Mouse (Mus musculus): ENCODE data around the gene Rnls.
"Not testable (repeated sequence)": the region's sequence is repeated elsewhere in the genome, so short reads cannot be mapped to it uniquely, and the experiment has no call there.

Gene Rnls

DNA sequence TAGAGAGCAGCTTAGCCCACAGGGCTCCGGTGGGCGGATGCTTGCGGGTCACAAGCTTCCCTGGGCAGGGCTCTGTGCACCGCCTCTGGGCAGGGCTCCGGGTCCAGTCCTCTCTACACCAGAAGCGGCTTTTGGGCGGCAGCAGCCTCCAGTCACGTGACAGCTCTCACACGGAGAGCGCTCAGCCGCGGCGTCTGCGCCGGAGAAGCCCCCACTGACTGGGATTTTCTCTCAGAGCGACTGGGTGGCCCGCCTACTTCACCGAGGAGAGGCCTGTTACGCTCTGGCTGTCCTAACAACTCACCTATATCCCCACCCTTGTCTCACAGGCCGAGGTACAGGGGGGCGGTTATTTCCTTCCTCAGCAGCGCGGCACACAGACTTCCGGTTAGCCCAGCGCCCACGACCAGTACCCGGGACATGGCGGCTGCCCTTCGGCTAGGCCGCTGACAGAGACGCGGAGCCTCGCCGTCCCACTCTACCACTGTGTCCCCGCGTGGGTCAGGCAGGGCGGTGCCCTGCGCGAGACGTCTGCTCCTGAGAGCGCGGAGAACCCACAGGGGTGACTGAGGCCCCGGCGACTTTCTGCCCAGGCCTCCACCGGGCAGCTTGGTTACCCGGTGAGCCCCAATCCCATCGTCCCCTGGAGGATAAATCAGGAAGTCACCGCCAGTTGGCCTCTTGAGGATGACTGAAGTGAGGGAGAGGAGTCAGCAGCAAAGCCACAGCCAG lies at the start of gene Rnls:
Rnls (minus strand) TSS at position 645 of the 732 bp plus-strand sequence.
- peak; percentile 79 for DNase-seq (ENCODE audit: low read depth, low spot score)

GRCm38 (mm10) chr19:33429457-33429856 lies 37.4 kb upstream of the Rnls start:
- DNase-seq (ENCODE audit: low read depth, low spot score): no peak

DNA sequence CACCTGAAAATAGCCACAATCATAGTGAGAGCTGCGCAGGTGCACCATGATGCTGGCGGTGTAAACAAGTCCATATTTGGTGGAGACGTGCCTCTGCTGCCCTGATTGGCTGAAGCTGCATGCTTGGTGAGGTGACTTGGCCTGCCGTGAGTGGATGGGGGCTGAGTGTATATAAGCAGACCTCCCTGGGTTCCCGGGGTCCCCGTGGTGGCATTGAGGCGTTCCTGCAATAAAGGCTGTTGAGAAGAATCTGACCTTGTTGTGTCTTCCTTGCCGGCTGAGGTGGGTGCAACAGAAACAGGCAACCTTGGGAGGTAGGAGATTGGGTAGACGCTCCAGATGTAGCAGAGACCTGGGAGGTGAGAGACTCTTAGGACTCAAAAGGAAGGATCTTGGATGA lies 27.3 kb upstream of the Rnls start:
- not testable (repeated sequence) for DNase-seq (ENCODE audit: low read depth, low spot score)

DNA sequence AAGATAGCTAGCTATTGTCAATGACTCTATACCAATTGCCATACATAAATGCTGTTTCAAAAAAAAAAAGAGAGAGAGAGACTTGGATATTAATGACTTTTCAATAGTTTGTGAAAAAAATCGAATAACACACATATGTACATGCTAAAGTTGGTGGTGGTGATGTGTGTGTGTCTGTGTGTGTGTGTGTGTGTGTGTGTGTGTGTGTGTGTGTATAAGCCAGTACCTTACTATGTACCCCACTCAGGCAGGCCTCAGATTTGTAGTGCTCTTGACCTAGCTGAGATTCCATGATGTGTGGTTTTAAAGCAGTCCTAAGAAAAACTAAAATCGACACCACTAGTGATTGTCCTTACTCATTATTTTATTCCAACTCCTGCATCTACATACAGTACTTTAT lies 11.3 kb downstream of the Rnls start:
- DNase-seq (ENCODE audit: low read depth, low spot score): no peak

DNA sequence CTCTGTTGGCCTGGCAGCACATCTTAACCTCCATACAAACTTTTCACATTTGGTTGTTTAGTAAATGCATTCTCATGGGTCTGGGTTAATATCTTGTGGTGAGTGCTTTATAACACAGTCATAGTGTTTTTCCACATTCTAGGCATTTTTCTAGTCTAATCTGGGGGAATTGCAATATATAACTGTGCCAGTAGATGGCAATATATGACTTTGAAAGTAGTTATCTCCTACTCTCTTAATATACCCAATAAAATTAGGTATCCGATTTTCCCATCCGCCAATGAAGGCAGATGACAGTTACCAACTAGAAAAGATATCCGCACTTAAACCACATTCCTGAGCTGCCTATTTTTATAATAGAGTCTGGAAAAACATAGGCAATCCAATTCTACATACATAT lies 11.7 kb downstream of the Rnls start:
- DNase-seq (ENCODE audit: low read depth, low spot score): peak; percentile 43

DNA sequence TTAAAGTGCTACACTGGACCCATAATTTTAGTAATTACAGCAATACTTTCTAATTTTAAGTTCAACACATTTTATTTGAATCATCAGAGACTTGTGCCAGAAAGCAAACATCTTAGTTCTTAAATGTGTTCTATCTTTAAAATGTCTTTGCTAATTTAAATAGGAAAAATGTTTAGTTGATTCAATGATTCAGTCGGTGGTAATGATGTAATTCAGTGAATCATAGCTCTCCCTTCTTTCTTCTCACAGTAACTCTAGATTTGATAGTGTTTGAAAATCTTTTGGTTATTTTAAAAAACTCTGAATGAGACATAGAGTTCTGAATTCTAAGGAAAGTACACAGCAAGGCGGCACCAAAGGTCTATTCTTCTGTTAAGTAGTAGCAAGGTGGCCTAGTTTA lies 23.3 kb downstream of the Rnls start:
- no peak for DNase-seq (ENCODE audit: low read depth, low spot score)

DNA sequence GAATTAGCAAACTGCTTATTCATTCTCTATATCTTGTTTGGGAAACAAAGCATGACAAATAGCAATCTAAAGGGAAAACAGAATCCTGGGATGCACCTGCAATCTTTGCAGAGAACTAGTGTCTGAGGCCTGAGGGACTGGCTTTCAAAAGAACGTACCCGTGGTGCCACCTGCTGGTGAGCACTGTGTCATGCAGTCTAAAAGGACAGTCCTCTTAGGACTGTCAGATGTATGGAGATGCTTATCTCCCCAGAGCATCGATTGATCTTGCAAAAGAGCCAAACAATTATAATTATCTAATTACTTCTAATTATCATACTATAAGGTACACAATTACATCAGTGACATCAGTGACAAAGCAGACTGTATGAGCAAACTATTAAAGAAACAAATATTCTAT lies 25.4 kb downstream of the Rnls start:
- peak; percentile 36 for DNase-seq (ENCODE audit: low read depth, low spot score)

- DNase-seq (ENCODE audit: low read depth, low spot score): no peak
These were observed 35.1 kb downstream of the Rnls start for GRCm38 (mm10) chr19:33357019-33357418.

GRCm38 (mm10) chr19:33340119-33340518 lies 52.0 kb downstream of the Rnls start:
- no peak for DNase-seq (ENCODE audit: low read depth, low spot score)

- no peak for DNase-seq (ENCODE audit: low read depth, low spot score)
These were observed 65.1 kb downstream of the Rnls start for GRCm38 (mm10) chr19:33326706-33327641.

- no peak for DNase-seq (ENCODE audit: low read depth, low spot score)
These were observed 73.3 kb downstream of the Rnls start for GRCm38 (mm10) chr19:33318785-33319184.

DNA sequence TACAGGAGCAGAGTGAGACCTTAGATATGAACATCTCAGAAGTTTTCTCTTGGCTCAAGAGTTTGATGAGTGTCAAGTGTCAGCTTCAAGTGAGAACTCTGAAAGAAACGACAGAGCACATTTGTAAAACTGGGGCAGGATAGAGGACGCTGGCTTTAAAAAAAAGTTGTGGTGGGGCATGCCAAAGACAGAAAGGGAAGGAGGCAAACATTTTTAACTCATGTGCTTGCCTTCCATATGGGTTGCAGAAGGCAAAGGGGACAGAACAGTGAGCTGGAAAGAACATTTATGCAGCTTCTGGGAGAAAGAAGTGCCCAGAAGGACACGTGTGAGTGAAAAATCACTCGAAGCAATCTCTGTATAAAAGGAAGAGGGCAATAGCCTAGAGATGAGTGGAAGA lies 75.0 kb downstream of the Rnls start:
- DNase-seq (ENCODE audit: low read depth, low spot score): no peak

DNA sequence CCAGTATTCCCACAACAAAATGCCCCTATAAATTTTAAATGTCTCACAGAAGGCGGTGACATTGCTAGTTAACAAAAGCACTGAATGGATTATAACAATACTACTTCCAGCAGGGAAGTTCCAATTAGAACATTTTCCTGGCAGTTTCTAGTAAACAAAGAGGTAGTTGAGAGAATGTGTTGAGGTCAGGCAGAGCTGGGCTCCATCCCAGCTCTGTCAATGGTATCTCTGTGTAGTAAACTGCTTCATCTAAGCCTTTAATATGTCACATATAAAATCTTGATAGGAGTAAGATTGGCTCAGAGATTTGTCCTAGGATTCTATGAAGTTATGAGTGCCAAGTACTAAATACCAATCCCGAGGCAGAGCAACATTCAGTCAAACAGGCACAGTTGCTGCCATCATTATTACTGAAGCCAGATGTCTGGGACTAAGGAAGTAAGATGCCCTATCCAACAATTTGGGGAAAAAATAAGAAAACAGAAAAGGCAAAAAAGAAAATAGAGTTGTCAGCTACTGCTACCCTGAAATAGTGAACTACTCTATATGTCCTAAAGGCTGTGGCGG lies 92.3 kb downstream of the Rnls start:
- DNase-seq (ENCODE audit: low read depth, low spot score): no peak

DNA sequence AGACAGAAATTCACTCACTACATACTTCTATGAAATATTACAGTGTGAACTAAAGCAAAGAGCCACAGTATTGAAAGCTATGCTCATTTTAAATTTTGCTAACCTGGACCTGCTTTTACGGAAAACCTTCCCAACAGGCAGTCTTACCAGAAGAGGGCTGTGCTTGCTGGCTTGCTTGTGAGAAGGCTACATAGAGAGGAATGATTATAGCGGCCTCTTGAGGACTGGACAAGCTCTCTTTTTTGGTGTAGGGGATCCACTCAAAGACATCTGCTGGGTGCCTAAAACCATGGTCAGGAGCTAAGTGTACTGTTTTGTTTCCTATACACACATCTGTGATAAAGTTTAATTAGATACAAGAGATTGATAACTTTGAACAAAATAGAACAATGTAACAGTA lies 95.8 kb downstream of the Rnls start:
- no peak for DNase-seq (ENCODE audit: low read depth, low spot score)

GRCm38 (mm10) chr19:33282985-33283384 lies 109.1 kb downstream of the Rnls start:
- DNase-seq (ENCODE audit: low read depth, low spot score): no peak

DNA sequence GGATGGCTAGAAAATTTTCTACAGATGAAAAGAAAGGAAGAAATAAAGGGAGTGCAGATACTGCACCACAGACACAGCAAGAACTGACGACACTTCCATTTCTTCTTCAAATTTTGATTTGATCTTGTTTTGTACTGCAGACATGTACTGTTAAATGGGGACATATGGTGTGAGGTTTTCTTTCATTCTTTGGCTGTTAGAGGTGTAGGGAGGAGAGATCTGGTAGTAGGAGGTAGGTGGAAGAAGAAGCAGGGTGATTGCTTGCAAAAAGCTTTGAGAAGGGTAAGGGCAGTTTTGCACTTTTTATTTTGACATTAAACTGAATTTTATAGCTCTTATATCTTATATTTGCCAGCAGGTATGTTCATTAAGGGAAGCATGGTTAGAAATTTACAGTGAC lies 115.7 kb downstream of the Rnls start:
- no peak for DNase-seq (ENCODE audit: low read depth, low spot score)

- no peak for DNase-seq (ENCODE audit: low read depth, low spot score)
These were observed 118.4 kb downstream of the Rnls start for GRCm38 (mm10) chr19:33273676-33274075.

DNA sequence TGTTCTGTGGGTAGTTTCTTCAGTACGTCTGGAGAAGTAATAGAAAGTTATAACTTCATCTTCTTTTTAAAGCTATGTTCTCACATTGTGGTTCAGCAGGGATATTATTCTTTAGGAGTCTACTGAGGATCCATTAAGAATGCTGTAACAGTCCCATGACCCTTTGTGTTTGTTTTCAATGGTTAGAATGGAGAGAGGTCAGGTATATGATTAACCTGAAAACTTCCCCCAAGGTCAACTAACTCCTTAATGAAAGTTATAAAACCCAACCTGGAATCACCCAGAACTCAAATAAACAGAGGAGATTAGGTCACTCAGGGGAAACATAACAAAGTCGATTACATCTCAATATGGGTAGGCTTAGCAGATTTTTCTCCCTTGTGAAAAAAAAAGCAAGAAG lies 120.5 kb downstream of the Rnls start:
- no peak for DNase-seq (ENCODE audit: low read depth, low spot score)

GRCm38 (mm10) chr19:33270231-33270630 lies 121.9 kb downstream of the Rnls start:
- DNase-seq (ENCODE audit: low read depth, low spot score): no peak

GRCm38 (mm10) chr19:33268044-33268443 lies 124.1 kb downstream of the Rnls start:
- DNase-seq (ENCODE audit: low read depth, low spot score): no peak

GRCm38 (mm10) chr19:33265245-33265644 lies 126.8 kb downstream of the Rnls start:
- no peak for DNase-seq (ENCODE audit: low read depth, low spot score)

DNA sequence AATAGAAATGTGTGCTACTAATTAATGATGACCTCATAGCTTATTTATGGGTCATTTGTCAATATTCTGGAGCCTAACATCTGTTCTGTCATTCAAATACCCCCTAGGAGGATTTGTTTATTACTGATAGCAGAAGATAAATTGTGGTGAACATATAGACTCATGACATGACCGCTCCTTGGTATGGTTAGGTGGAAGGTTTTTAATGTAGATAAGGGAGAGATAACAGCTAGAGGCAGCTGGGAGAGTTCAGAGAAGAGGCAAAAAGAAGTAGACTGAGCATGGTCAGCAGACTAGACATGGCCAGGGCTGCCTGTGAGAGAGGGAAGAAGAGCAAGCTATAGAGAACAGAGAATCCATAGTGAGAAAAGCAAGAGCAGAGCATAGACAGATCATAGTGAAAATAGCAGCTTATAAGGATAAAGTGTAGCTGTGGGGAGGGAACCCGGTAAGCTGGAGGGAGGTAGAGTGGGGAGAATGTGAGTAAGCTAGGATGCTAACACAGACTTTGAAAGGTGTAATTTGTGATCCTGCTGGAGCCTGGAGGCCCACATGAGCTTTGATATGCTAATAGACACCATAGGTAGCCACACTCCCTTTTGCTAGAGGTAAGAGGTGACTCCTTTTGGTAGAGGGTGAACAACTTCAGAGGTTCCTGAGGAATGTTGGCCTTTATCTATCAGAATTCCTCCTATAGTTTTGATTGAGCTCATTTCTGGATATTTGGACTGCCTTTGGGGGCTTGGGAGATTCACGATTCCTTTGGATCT lies 127.7 kb downstream of the Rnls start:
- no peak for DNase-seq (ENCODE audit: low read depth, low spot score)
